Mouse (Mus musculus) intestine, postnatal 0 days (tissue): ENCODE results near the gene Calml4. TPM values are rescaled to one million over a fixed set of nuclear protein-coding genes. Genes with fewer than 3 reads are reported as not detected.

Experiments used
- ATAC-seq: fragments of 200-750 bp; cut with Nextera tagmentation; 2 replicates; pipeline ENCODE4 v1.8.0; 2017; ENCODE audit warnings: mild to moderate bottlenecking, moderate TSS enrichment, moderate library complexity
- H3K27ac ChIP-seq: fragments of 300-500 bp; sonication (generic); 2 replicates; pipeline ENCODE4 v1.5.1; 2014; ENCODE audit warnings: mild to moderate bottlenecking, low read depth, low read length, moderate library complexity
- H3K27me3 ChIP-seq: fragments of 300-500 bp; sonication (generic); replicated peaks from 2 replicates; pipeline ENCODE4 v1.6.1; 2014; ENCODE audit warnings: low read length, mixed read lengths; ENCODE audit not compliant: control insufficient read depth, insufficient read depth
- H3K36me3 ChIP-seq: fragments of 300-500 bp; sonication (generic); 2 replicates; pipeline ENCODE4 v1.6.1; 2014; ENCODE audit warnings: mild to moderate bottlenecking, moderate library complexity; ENCODE audit not compliant: control insufficient read depth, insufficient read depth
- H3K4me1 ChIP-seq: fragments of 300-500 bp; sonication (generic); replicated peaks from 2 replicates; pipeline ENCODE4 v1.6.1; 2014; ENCODE audit warnings: antibody characterized with exemption, low read length, mixed read lengths; ENCODE audit not compliant: control insufficient read depth, insufficient read depth
- H3K4me2 ChIP-seq: fragments of 300-500 bp; sonication (generic); replicated peaks from 2 replicates; pipeline ENCODE4 v1.6.1; 2014; ENCODE audit warnings: low read depth, mild to moderate bottlenecking, moderate library complexity
- H3K4me3 ChIP-seq: fragments of 300-500 bp; sonication (generic); 2 replicates; pipeline ENCODE4 v1.5.1; 2014; ENCODE audit warnings: low read depth, low read length
- H3K9ac ChIP-seq: fragments of 300-500 bp; sonication (generic); 2 replicates; pipeline ENCODE4 v1.6.1; 2014; ENCODE audit warnings: mild to moderate bottlenecking, low read depth, low read length
- H3K9me3 ChIP-seq: fragments of 300-500 bp; sonication (generic); 2 replicates; pipeline ENCODE4 v1.6.1; 2016; ENCODE audit warnings: mixed run types; ENCODE audit not compliant: control insufficient read depth
- CTCF ChIP-seq: sonication (generic); IDR thresholded peaks from 2 replicates; pipeline ENCODE4 v1.5.1; 2016; ENCODE audit warnings: low read depth, mild to moderate bottlenecking, control low read depth, antibody characterized with exemption, moderate library complexity
- WGBS: fragments of 180-500 bp; shearing (Covaris S2); extraction: QIAGEN DNeasy Blood & Tissue Kit; methylation state at CpG from one replicate; pipeline ENCODE4 v1.1.7; 2014; 5-methylcytosine and 5-hydroxymethylcytosine counted together
- polyA plus RNA-seq: library from polyadenylated mRNA; unstranded; fragments of >200 nt; fragmentation: Nextera tagmentation; extraction: Ambion mirVana; gene quantifications from 2 replicates; pipeline ENCODE4 v1.2.1, GENCODE M21; 2015

The Calml4 gene
- polyA plus RNA-seq: 597 and 634 TPM in 2 replicates

GRCm38 (mm10) chr9:62857719-62858261 lies at the start of gene Calml4:
Gene Calml4, plus strand, starts transcription at chr9:62858080.
- Histone ChIP-seq H3K4me2 (peak within 1 kb of the TSS; percentile 73), H3K4me3 (peak within 1 kb of the TSS; percentile 54), H3K4me1 (peaks cover 15% of the 10 kb centered on the region; the same call in 1 of the 2 replicates), H3K9me3 (no peaks in the 10 kb centered on the region), H3K36me3 (no peaks in the 10 kb centered on the region), H3K27ac (peak within 1 kb of the TSS; percentile 97), H3K9ac (peak within 1 kb of the TSS; percentile 68), H3K27me3 (no peaks in the 10 kb centered on the region)
- peak; percentile 89 for ATAC-seq
- TF ChIP-seq CTCF: no peak
- 6% methylated on average over 14 of the region's 20 CpGs for WGBS

GRCm38 (mm10) chr9:62810095-62810494 lies 47.8 kb upstream of the Calml4 start:
- Histone ChIP-seq H3K9ac (peak overlapping the region; percentile 94), H3K27ac (no peak overlapping the region), H3K4me2 (peak overlapping the region; percentile 90), H3K36me3 (no peaks in the 10 kb centered on the region), H3K4me3 (peak overlapping the region; percentile 97), H3K9me3 (no peaks in the 10 kb centered on the region), H3K4me1 (no peaks in the 10 kb centered on the region; the same call in 1 of the 2 replicates), H3K27me3 (no peaks in the 10 kb centered on the region)
- 13% methylated on average over 8 of the region's 8 CpGs for WGBS
- TF ChIP-seq CTCF: no peak
- ATAC-seq: no peak

GRCm38 (mm10) chr9:62810543-62811515 lies 47.1 kb upstream of the Calml4 start:
- TF ChIP-seq CTCF: peak; percentile 52
- ATAC-seq: peak; percentile 44
- Histone ChIP-seq H3K27ac (peak overlapping the region; percentile 95), H3K9ac (peak overlapping the region; percentile 94), H3K27me3 (no peaks in the 10 kb centered on the region), H3K4me3 (peak overlapping the region; percentile 97), H3K9me3 (no peaks in the 10 kb centered on the region), H3K4me1 (no peaks in the 10 kb centered on the region; the same call in 1 of the 2 replicates), H3K4me2 (peak overlapping the region; percentile 90), H3K36me3 (no peaks in the 10 kb centered on the region)
- under 1% methylated on average over 58 of the region's 58 CpGs for WGBS

- Histone ChIP-seq H3K4me1 (no peaks in the 10 kb centered on the region; the same call in 1 of the 2 replicates), H3K27ac (peak within 1 kb of the TSS; percentile 95), H3K4me3 (peak within 1 kb of the TSS; percentile 97), H3K36me3 (no peaks in the 10 kb centered on the region), H3K4me2 (peak within 1 kb of the TSS; percentile 90), H3K9ac (peak within 1 kb of the TSS; percentile 94), H3K9me3 (no peaks in the 10 kb centered on the region), H3K27me3 (no peaks in the 10 kb centered on the region)
- TF ChIP-seq CTCF: no peak
- ATAC-seq: peak; percentile 89
- under 1% methylated on average over 65 of the region's 68 CpGs for WGBS
Observed at GRCm38 (mm10) chr9:62811516-62812121, 46.3 kb upstream of the Calml4 start, which contains the start of gene Fem1b. Gene Fem1b, minus strand, starts transcription at chr9:62811934.

GRCm38 (mm10) chr9:62812216-62813049 lies 45.4 kb upstream of the Calml4 start:
- 18% methylated on average over 14 of the region's 14 CpGs for WGBS
- Histone ChIP-seq H3K9ac (peak overlapping the region; percentile 94), H3K4me3 (peak overlapping the region; percentile 97), H3K9me3 (no peaks in the 10 kb centered on the region), H3K27ac (peak overlapping the region; percentile 95), H3K4me2 (peak overlapping the region; percentile 90), H3K27me3 (no peaks in the 10 kb centered on the region), H3K36me3 (no peaks in the 10 kb centered on the region), H3K4me1 (no peaks in the 10 kb centered on the region; the same call in 1 of the 2 replicates)
- no peak for ATAC-seq
- TF ChIP-seq CTCF: no peak
